Mouse (Mus musculus): ENCODE data around the gene Rps6kb2. TPM values are rescaled to one million over a fixed set of nuclear protein-coding genes. Genes with fewer than 3 reads are reported as not detected.
A peak's percentile ranks its signal among the peaks of the same experiment; 100 is the strongest.

Gene Rps6kb2
- total and polyA plus RNA-seq, 3 experiments, result 16.1 to 73.4 (median 23.1) TPM

DNA sequence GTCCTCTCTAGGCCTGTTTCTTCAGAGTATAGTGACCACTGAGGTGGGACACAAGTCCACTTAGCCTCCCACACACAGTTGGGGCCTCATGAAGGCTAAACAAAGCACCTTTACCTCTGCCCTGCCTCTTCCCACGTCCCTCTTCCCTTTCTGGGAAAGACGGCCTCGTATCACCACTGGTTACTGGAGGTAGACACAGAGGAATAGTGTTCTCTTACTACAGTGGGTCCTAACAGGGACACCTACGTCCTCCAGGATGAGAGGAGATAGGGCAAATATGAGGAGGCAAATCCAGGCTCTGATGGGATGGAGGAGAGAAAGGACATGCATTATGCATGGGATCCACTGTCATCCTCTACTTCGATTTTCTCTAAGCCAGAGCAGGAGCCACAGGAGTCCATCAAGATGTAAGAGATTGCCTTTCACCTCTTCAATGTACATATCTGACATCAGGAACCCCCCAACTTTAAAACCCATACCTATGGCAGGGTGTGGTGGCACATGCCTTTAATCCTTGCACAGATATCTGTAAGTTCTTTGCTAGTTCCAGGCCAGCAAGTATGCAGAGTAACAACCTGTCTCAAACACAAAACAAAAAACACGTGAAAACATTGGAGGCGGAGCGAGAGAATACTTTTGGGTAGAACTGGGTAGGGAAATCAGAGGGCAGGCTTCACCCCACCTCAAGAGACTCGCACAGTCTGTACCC, 15.2 kb downstream of the Rps6kb2 start:
- Histone ChIP-seq H3K4me1 (ENCODE audit: insufficient read depth, low read depth, low read length) (peaks cover 46% of the 10 kb centered on the region), H3K36me3 (replicated peaks) (peaks cover 39% of the 10 kb centered on the region), H3K4me3 (ENCODE audit: low read depth, low read length) (peak overlapping the region; percentile 82), H3K27me3 (ENCODE audit: insufficient read depth, low read length) (peaks cover 14% of the 10 kb centered on the region), H3K9me3 (replicated peaks) (no peaks in the 10 kb centered on the region)
- DNase-seq (ENCODE audit: low spot score) (no peak), ATAC-seq (ENCODE audit: extremely low read depth, insufficient number of reproducible peaks, low FRiP score, poor library complexity, severe bottlenecking) (no peak)
- TF ChIP-seq POLR2AphosphoS5 (IDR thresholded peaks at IDR 0.05; ENCODE audit: insufficient replicate concordance, low read depth, low read length) (no peak), TAL1 (conservative IDR thresholded peaks at IDR 0.05; ENCODE audit: low read depth, low read length) (no peak), CTCF (IDR thresholded peaks at IDR 0.05; ENCODE audit: low read depth, low read length) (no peak), GATA1 (IDR thresholded peaks at IDR 0.05; ENCODE audit: borderline replicate concordance, low read length) (no peak), GATA2 (IDR thresholded peaks at IDR 0.05; ENCODE audit: borderline replicate concordance, low read depth, low read length) (no peak)

DNA sequence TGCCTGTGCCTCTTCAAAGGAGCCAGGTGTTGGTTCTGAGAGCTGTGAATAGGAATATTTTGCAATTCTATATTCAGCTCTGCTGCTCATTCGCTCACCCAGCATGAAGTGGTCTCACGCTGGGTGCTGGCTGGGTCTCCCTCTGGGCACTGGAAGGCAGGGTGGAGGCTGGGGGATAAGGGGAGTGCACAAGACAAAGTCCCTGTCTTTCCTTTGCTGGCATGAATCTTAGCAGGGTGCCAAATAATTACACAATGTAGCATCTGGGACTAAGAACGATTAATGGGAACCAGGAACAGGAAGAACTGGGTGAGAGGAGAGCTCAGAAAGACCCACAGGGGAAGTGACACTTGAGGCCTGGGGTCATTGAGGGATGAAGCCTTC, 16.1 kb downstream of the Rps6kb2 start:
- DNase-seq (ENCODE audit: low spot score) (no peak), ATAC-seq (ENCODE audit: extremely low read depth, insufficient number of reproducible peaks, low FRiP score, poor library complexity, severe bottlenecking) (no peak)
- TF ChIP-seq CTCF (IDR thresholded peaks at IDR 0.05; ENCODE audit: low read depth, low read length) (no peak), TAL1 (conservative IDR thresholded peaks at IDR 0.05; ENCODE audit: low read depth, low read length) (no peak), GATA1 (IDR thresholded peaks at IDR 0.05; ENCODE audit: borderline replicate concordance, low read length) (no peak), POLR2AphosphoS5 (IDR thresholded peaks at IDR 0.05; ENCODE audit: insufficient replicate concordance, low read depth, low read length) (no peak), GATA2 (IDR thresholded peaks at IDR 0.05; ENCODE audit: borderline replicate concordance, low read depth, low read length) (no peak)
- Histone ChIP-seq H3K4me3 (ENCODE audit: low read depth, low read length) (no peak overlapping the region), H3K4me1 (ENCODE audit: insufficient read depth, low read depth, low read length) (peaks cover 45% of the 10 kb centered on the region), H3K36me3 (replicated peaks) (peaks cover 29% of the 10 kb centered on the region), H3K9me3 (replicated peaks) (no peaks in the 10 kb centered on the region), H3K27me3 (ENCODE audit: insufficient read depth, low read length) (peaks cover 22% of the 10 kb centered on the region)

DNA sequence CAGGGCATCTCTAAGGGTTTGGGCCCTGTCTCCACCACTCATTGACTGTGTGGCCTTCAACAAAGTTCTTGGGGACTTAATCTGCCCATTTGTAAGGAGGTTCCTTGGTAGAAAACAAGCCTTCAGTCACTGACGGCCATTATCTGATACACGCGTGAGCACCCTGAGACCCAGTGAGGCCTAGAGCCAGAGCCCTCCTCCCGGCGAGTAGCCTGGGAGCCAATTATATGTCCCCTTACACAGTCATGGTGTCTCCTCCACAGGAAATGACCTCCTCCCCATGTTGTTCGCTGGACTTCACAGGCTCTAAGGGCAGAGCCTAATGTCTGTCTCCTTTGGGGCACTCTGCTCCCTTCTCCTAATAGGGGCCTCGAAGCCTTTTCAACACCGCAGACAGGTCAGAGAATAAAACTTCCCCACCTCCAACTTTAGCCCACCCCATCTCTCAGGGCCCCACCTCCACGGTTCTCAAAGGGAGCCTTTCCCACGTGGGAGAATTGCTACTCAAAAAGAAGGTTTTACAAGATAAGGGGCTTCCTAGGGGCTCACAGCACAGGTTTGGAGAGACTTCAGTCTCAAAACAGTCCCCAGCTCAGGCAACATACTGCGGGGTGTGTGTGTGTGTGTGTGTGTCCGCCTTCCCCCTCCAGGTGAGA, 16.7 kb downstream of the Rps6kb2 start:
- Histone ChIP-seq H3K9me3 (replicated peaks) (no peaks in the 10 kb centered on the region), H3K4me3 (ENCODE audit: low read depth, low read length) (no peak overlapping the region), H3K36me3 (replicated peaks) (peaks cover 24% of the 10 kb centered on the region), H3K27me3 (ENCODE audit: insufficient read depth, low read length) (peaks cover 22% of the 10 kb centered on the region), H3K4me1 (ENCODE audit: insufficient read depth, low read depth, low read length) (peaks cover 45% of the 10 kb centered on the region)
- no peak for ATAC-seq (ENCODE audit: extremely low read depth, insufficient number of reproducible peaks, low FRiP score, poor library complexity, severe bottlenecking)
- TF ChIP-seq CTCF (IDR thresholded peaks at IDR 0.05; ENCODE audit: low read depth, low read length), result no peak
- TF ChIP-seq GATA2 (IDR thresholded peaks at IDR 0.05; ENCODE audit: borderline replicate concordance, low read depth, low read length), result no peak
- no peak for TF ChIP-seq TAL1 (conservative IDR thresholded peaks at IDR 0.05; ENCODE audit: low read depth, low read length)
- TF ChIP-seq GATA1 (IDR thresholded peaks at IDR 0.05; ENCODE audit: borderline replicate concordance, low read length), result no peak
- TF ChIP-seq POLR2AphosphoS5 (IDR thresholded peaks at IDR 0.05; ENCODE audit: insufficient replicate concordance, low read depth, low read length), result no peak
- no peak for DNase-seq (ENCODE audit: low spot score)

DNA sequence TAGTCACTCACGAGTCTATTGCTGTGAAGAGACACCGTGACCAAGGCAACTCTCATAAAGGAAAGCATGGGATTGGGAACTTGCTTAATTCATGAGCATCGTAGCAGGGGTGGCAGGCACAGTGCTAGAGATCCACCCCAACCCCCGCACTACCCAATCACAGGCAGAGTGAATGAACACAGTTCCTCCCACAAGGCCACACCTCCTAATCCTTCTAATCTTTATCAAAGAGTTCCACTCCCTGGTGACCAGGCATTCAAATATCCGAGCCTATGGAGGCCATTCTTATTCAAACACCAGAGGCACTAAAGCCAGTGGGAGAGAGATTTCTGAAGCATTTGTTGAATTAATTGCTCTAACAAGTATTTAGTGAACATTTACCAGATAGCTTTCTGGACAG, 17.2 kb downstream of the Rps6kb2 start:
- H3K27me3 ChIP-seq (ENCODE audit: insufficient read depth, low read length), result peaks cover 27% of the 10 kb centered on the region
- H3K9me3 ChIP-seq (replicated peaks), result no peaks in the 10 kb centered on the region
- no peak overlapping the region for H3K4me3 ChIP-seq (ENCODE audit: low read depth, low read length)
- peaks cover 42% of the 10 kb centered on the region for H3K4me1 ChIP-seq (ENCODE audit: insufficient read depth, low read depth, low read length)
- ATAC-seq (ENCODE audit: extremely low read depth, insufficient number of reproducible peaks, low FRiP score, poor library complexity, severe bottlenecking) (no peak), DNase-seq (ENCODE audit: low spot score) (no peak)
- no peak for TF ChIP-seq POLR2AphosphoS5 (IDR thresholded peaks at IDR 0.05; ENCODE audit: insufficient replicate concordance, low read depth, low read length)
- TF ChIP-seq GATA2 (IDR thresholded peaks at IDR 0.05; ENCODE audit: borderline replicate concordance, low read depth, low read length), result no peak
- no peak for TF ChIP-seq GATA1 (IDR thresholded peaks at IDR 0.05; ENCODE audit: borderline replicate concordance, low read length)
- no peak for TF ChIP-seq CTCF (IDR thresholded peaks at IDR 0.05; ENCODE audit: low read depth, low read length)
- no peak for TF ChIP-seq TAL1 (conservative IDR thresholded peaks at IDR 0.05; ENCODE audit: low read depth, low read length)
- peaks cover 19% of the 10 kb centered on the region for H3K36me3 ChIP-seq (replicated peaks)

DNA sequence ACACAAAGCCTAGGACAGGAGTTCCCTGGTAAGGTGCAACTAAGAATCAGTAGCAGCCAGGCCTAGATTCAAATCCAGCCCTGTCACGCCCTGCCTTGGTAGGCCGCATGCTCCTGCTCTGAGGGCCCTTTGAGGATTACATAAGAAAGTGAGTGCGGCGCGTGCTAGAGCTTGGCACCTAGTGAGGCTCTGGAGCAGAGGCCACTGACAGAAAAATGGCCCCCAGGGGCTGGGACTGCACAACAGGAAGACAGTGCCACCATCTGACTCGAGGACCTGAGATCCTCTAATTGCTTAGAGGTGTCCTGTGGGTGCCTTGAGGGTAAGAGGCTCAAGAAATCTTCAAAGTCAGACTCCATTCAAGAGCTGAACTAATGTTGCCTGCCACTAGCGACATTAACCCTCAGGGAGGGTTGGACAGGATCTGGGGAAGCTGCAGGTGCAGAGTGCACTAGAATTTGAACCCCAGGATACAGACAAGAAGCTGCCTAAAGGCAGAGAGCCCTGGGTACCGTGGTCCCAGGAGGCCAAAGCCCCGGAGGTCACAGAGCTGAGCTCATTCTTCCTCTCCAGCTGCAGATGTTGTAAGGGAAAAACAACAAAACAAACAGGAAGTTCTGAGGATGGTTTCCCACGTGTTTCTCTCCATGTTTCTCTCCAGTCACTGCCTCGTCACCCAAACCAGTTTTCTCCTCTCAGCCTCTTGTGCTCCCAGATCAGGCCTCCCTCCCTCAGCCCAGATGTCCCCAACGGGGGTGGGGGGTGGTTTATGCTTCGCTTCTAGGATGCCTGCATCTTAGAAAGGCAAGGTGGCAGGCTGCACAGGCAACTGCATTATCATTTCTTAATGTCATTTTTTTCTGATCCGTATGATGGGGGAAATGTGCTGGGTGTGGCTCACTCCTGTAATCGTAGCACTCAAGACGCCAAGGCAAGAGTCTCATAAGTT, 18.3 kb downstream of the Rps6kb2 start:
- Histone ChIP-seq H3K27me3 (ENCODE audit: insufficient read depth, low read length) (peaks cover 38% of the 10 kb centered on the region), H3K4me3 (ENCODE audit: low read depth, low read length) (no peak overlapping the region), H3K9me3 (replicated peaks) (no peaks in the 10 kb centered on the region), H3K36me3 (replicated peaks) (peaks cover 8% of the 10 kb centered on the region), H3K4me1 (ENCODE audit: insufficient read depth, low read depth, low read length) (peaks cover 30% of the 10 kb centered on the region)
- ATAC-seq (ENCODE audit: extremely low read depth, insufficient number of reproducible peaks, low FRiP score, poor library complexity, severe bottlenecking) (no peak), DNase-seq (ENCODE audit: low spot score) (no peak)
- TF ChIP-seq GATA2 (IDR thresholded peaks at IDR 0.05; ENCODE audit: borderline replicate concordance, low read depth, low read length), result no peak
- no peak for TF ChIP-seq CTCF (IDR thresholded peaks at IDR 0.05; ENCODE audit: low read depth, low read length)
- TF ChIP-seq POLR2AphosphoS5 (IDR thresholded peaks at IDR 0.05; ENCODE audit: insufficient replicate concordance, low read depth, low read length), result no peak
- no peak for TF ChIP-seq GATA1 (IDR thresholded peaks at IDR 0.05; ENCODE audit: borderline replicate concordance, low read length)
- TF ChIP-seq TAL1 (conservative IDR thresholded peaks at IDR 0.05; ENCODE audit: low read depth, low read length), result no peak
